Mouse (Mus musculus): ENCODE data around the gene Dysf. TPM values are rescaled to one million over a fixed set of nuclear protein-coding genes. Genes with fewer than 3 reads are reported as not detected.

The Dysf gene
- polyA plus RNA-seq, 2 experiments: 13.2 to 16.5 TPM

DNA sequence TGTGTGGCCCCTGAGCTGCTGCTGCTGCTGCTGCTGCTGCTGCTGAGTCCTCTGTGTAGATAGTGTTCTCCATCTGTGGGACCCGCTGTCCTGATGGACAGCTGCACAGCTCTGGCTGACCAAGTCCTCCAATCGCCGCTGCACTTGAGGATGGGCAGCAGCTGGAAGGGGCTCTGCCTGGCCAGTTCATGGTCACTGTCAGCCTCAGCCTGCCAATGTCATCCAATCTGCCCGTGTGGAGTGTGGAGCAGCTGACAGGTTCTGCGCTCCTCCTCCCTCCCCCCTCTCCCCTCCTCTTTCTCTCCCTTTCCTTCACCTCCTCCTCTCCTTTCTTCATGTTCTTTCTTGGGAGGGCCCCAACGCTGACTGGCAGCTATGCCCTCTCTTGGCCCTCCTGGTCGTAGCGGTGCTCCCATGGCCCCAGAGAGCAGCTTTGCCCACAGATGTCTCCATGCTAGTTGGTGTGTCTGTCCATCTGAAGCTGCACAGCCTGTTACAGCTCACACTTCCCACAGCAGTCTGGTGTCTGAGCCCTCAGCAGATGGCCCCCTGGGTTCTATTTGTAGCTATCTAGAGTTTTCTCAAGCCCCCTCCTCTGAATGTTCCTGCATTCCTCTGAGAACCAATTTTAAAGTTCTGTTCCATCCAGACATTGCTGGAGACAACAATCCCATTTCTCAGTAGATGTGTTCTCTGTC is 223.8 kb downstream of the Dysf start:
- Histone ChIP-seq H3K4me3 (replicated peaks; ENCODE audit: low read length) (no peak overlapping the region), H3K4me1 (ENCODE audit: control insufficient read depth, insufficient read depth, low read length) (peaks cover 49% of the 10 kb centered on the region), H3K9ac (ENCODE audit: low read depth, low read length, severe bottlenecking) (no peak overlapping the region), H3K36me3 (ENCODE audit: control insufficient read depth, insufficient read depth, low read length) (no peaks in the 10 kb centered on the region), H3K4me2 (replicated peaks; ENCODE audit: low read depth, low read length, severe bottlenecking) (no peak overlapping the region), H3K27me3 (ENCODE audit: control insufficient read depth, insufficient read depth, low read length) (no peaks in the 10 kb centered on the region), H3K27ac (replicated peaks; ENCODE audit: low read depth, low read length) (no peak overlapping the region), H3K9me3 (ENCODE audit: control insufficient read depth, low read length) (no peaks in the 10 kb centered on the region)
- ATAC-seq (ENCODE audit: low FRiP score, low read depth): peak; percentile 51; the same call in 1 of the 2 replicates
- no peak for DNase-seq (ENCODE audit: low spot score)
- TF ChIP-seq POLR2A (IDR thresholded peaks at IDR 0.05; ENCODE audit: borderline replicate concordance, extremely low read depth, insufficient read depth, insufficient read length): no peak
- WGBS: 53% methylated on average over 8 of the region's 8 CpGs

DNA sequence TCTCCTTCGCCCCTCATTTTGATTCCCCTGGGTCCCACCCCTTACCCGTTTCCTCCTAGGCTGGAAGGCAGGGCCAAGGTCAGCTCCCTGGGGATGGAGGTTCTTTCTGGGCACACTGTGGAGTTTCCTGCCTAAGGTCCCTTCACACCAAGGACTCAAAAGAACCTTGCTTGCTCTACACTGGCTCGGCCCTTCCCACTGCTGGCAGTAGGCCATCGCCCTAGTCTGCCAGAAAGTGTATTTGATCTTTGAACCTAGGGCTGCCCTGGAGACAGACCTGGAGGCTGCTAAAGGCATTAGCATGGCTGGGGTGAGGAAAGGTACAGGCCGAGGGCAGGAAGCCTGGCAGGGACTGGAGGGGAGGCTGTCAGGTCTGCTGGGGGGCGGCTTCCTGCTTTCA is 225.4 kb downstream of the Dysf start:
- no peaks in the 10 kb centered on the region for H3K36me3 ChIP-seq (ENCODE audit: control insufficient read depth, insufficient read depth, low read length)
- no peak for ATAC-seq (ENCODE audit: low FRiP score, low read depth)
- peaks cover 46% of the 10 kb centered on the region for H3K4me1 ChIP-seq (ENCODE audit: control insufficient read depth, insufficient read depth, low read length)
- no peak for DNase-seq (ENCODE audit: low spot score)
- H3K9me3 ChIP-seq (ENCODE audit: control insufficient read depth, low read length): no peaks in the 10 kb centered on the region
- H3K9ac ChIP-seq (ENCODE audit: low read depth, low read length, severe bottlenecking): no peak overlapping the region
- H3K4me2 ChIP-seq (replicated peaks; ENCODE audit: low read depth, low read length, severe bottlenecking): no peak overlapping the region
- H3K4me3 ChIP-seq (replicated peaks; ENCODE audit: low read length): no peak overlapping the region
- H3K27ac ChIP-seq (replicated peaks; ENCODE audit: low read depth, low read length): no peak overlapping the region
- no peak for TF ChIP-seq POLR2A (IDR thresholded peaks at IDR 0.05; ENCODE audit: borderline replicate concordance, extremely low read depth, insufficient read depth, insufficient read length)
- 52% methylated on average over 6 of the region's 6 CpGs for WGBS
- H3K27me3 ChIP-seq (ENCODE audit: control insufficient read depth, insufficient read depth, low read length): no peaks in the 10 kb centered on the region

DNA sequence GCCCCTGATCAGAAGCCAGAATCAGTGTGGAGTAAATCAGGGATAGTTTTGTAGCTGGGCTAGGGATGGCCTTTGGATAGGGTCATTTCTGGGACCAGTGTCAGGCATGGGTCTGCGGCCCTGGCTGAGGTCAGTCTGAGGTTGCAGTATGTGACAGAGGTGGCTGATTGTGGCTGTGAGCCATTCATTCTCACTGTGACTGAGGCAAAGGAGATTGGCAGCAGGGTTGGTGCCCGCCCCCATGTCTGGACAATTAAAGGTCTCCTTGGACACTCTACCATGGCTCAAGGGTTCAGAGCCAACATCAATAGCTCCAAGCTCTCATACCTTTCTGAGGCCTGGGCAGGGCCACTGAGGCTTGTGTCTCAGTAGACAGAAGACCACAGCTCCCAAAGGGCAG is 227.0 kb downstream of the Dysf start:
- ATAC-seq (ENCODE audit: low FRiP score, low read depth) (no peak), DNase-seq (ENCODE audit: low spot score) (no peak)
- peaks cover 32% of the 10 kb centered on the region for H3K4me1 ChIP-seq (ENCODE audit: control insufficient read depth, insufficient read depth, low read length)
- H3K4me3 ChIP-seq (replicated peaks; ENCODE audit: low read length): no peak overlapping the region
- no peak overlapping the region for H3K4me2 ChIP-seq (replicated peaks; ENCODE audit: low read depth, low read length, severe bottlenecking)
- H3K9ac ChIP-seq (ENCODE audit: low read depth, low read length, severe bottlenecking): no peak overlapping the region
- no peaks in the 10 kb centered on the region for H3K27me3 ChIP-seq (ENCODE audit: control insufficient read depth, insufficient read depth, low read length)
- no peaks in the 10 kb centered on the region for H3K9me3 ChIP-seq (ENCODE audit: control insufficient read depth, low read length)
- no peak for TF ChIP-seq POLR2A (IDR thresholded peaks at IDR 0.05; ENCODE audit: borderline replicate concordance, extremely low read depth, insufficient read depth, insufficient read length)
- no peaks in the 10 kb centered on the region for H3K36me3 ChIP-seq (ENCODE audit: control insufficient read depth, insufficient read depth, low read length)
- 86% methylated on average over 2 of the region's 2 CpGs for WGBS
- H3K27ac ChIP-seq (replicated peaks; ENCODE audit: low read depth, low read length): no peak overlapping the region

DNA sequence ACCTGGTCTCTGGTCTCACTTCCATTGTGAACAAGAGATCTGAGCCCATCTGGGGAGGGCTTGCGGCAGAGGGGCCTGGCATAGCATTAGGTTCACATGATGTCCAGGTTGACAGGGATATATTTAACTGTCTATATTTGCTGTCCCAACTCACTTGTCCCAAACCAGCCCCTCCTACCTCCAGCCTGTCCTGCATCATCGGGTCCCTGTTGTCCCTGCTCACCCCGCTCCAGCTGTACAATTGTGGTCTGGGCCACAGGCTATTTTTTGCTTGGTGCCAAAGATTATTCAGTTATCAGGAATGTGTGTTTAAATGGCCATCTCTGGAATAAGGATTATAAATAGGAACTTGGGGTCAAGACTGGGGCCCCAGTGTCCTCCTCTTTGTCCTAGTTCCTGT is 235.0 kb downstream of the Dysf start:
- ATAC-seq (ENCODE audit: low FRiP score, low read depth): no peak
- TF ChIP-seq POLR2A (IDR thresholded peaks at IDR 0.05; ENCODE audit: borderline replicate concordance, extremely low read depth, insufficient read depth, insufficient read length): no peak
- Histone ChIP-seq H3K9me3 (ENCODE audit: control insufficient read depth, low read length) (no peaks in the 10 kb centered on the region), H3K4me2 (replicated peaks; ENCODE audit: low read depth, low read length, severe bottlenecking) (no peak overlapping the region), H3K27me3 (ENCODE audit: control insufficient read depth, insufficient read depth, low read length) (no peaks in the 10 kb centered on the region), H3K4me1 (ENCODE audit: control insufficient read depth, insufficient read depth, low read length) (peaks cover 5% of the 10 kb centered on the region; the same call in 1 of the 2 replicates), H3K36me3 (ENCODE audit: control insufficient read depth, insufficient read depth, low read length) (no peaks in the 10 kb centered on the region), H3K27ac (replicated peaks; ENCODE audit: low read depth, low read length) (no peak overlapping the region), H3K9ac (ENCODE audit: low read depth, low read length, severe bottlenecking) (no peak overlapping the region), H3K4me3 (replicated peaks; ENCODE audit: low read length) (no peak overlapping the region)
- no peak for DNase-seq (ENCODE audit: low spot score)
- WGBS: 91% methylated on average over 3 of the region's 3 CpGs

DNA sequence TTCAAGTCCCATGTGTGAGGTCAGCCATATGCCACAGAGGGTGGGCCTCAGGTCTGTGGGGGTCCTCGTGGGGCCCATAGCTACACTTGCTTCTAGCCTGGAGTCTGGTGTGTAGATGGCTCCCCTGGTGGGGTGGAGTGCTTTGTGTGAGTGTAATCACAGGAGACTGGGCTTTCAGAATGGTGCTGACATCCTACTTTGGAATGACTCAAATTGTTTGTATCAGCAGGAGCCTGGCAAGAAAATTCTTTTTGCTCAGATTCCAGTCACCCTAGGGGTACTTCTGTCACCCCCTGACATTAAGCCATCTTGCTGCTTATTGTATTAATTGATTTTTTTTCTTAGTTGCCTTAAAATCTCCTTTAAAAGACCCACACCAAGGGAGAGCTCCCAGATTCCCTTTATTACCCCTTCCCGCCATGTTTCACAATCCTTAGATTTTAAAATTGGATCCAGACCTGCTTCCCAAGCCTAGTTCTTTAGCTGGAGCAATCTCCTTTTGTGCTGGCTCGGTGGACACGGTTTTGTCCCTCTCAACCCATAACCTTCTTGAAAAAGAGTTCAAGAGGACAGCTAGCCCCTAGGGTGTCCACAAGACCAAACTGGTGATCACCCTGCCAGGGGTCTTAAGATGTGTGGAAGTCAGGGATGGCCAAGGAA is 237.8 kb downstream of the Dysf start:
- H3K36me3 ChIP-seq (ENCODE audit: control insufficient read depth, insufficient read depth, low read length): no peaks in the 10 kb centered on the region
- DNase-seq (ENCODE audit: low spot score) (no peak), ATAC-seq (ENCODE audit: low FRiP score, low read depth) (no peak)
- H3K4me3 ChIP-seq (replicated peaks; ENCODE audit: low read length): no peak overlapping the region
- H3K27ac ChIP-seq (replicated peaks; ENCODE audit: low read depth, low read length): no peak overlapping the region
- no peaks in the 10 kb centered on the region for H3K9me3 ChIP-seq (ENCODE audit: control insufficient read depth, low read length)
- no peak for TF ChIP-seq POLR2A (IDR thresholded peaks at IDR 0.05; ENCODE audit: borderline replicate concordance, extremely low read depth, insufficient read depth, insufficient read length)
- no peak overlapping the region for H3K9ac ChIP-seq (ENCODE audit: low read depth, low read length, severe bottlenecking)
- H3K4me2 ChIP-seq (replicated peaks; ENCODE audit: low read depth, low read length, severe bottlenecking): no peak overlapping the region
- peaks cover 5% of the 10 kb centered on the region; the same call in 1 of the 2 replicates for H3K4me1 ChIP-seq (ENCODE audit: control insufficient read depth, insufficient read depth, low read length)
- 37% methylated on average over 4 of the region's 4 CpGs for WGBS
- no peaks in the 10 kb centered on the region for H3K27me3 ChIP-seq (ENCODE audit: control insufficient read depth, insufficient read depth, low read length)
